9 mouse cellular contexts compared by ENCODE assay signal in the genomic region with DNA sequence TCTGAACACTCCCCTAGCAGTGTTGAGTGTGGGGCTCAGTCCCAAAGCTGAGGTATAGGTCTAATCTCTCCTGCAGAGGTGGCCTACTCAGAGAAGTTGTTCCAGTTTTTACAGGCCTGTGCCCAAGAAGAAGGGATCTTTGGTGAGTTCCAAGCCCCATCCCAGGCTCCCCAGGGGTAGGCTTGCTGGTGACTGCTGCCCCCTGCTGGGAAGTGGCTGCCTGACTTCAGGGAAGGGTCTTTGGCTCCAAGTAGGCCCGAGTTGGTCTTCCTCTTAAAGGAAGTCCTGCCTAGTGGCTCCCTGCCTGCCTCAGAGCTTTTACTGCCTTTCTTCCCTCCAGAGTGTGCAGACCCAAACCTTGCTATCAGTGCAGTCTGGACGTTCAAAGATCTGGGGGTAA. TPM values are rescaled to one million over a fixed set of nuclear protein-coding genes. Genes with fewer than 3 reads are reported as not detected.
A peak's percentile ranks its signal among the peaks of the same experiment; 100 is the strongest.
DNase-seq lines count a peak whose midpoint lies in the region; ATAC-seq and TF ChIP-seq lines count a peak whose summit lies in the region.
"Had no signal": no experiment of that assay in that cellular context is flagged by ENCODE, and none has a peak within 500 bp of the region (broad histone marks: within the 10 kb centered on the region; RNA-seq: fewer than 3 reads in every experiment).

No protein-coding gene starts in this region.

- no peak overlapping the region for H3K27ac ChIP-seq in gastrocnemius, adult 2 months
- H3K27ac ChIP-seq in neural tube, embryonic 15.5 days (replicated peaks), result no peak overlapping the region
- H3K27ac ChIP-seq in liver, embryonic 14.5 days, result no peak overlapping the region; the same call in 1 of the 2 replicates
- H3K27ac ChIP-seq: heart, embryonic 13.5 days had no signal

- no peak for TF ChIP-seq EP300 in liver, embryonic 14.5 days (IDR thresholded peaks at IDR 0.05; ENCODE audit: low read depth)

- DNase-seq in gastrocnemius, adult 2 months, result peak; percentile 28
- DNase-seq in gastrocnemius, adult 8-10 months (ENCODE audit: low spot score in 2 of 2), result no peak
- peak; percentile 43 for DNase-seq in neural tube, embryonic 10.5 days (ENCODE audit: extremely low spot score, low spot score)
- DNase-seq in c-Kit-positive CD71-positive TER-119-positive erythroid progenitor cells, embryonic 14.5 days (ENCODE audit: low spot score), result peak; percentile 45
- DNase-seq in liver, embryonic 14.5 days (ENCODE audit: low read depth in 3 of 3, low spot score in 3 of 3), result no peak
- DNase-seq in frontal cortex, postnatal 14 days (ENCODE audit: low spot score in 2 of 2), result no peak
- DNase-seq in yolk sac, embryonic 10.5 days (ENCODE audit: low spot score), result no peak

- intact Hi-C loops in gastrocnemius, adult 2 months (cut with DNase I), result no loop called here

- no peak for ATAC-seq in neural tube, embryonic 15.5 days (ENCODE audit: low FRiP score)
- peak; percentile 49 for ATAC-seq in liver, embryonic 14.5 days (ENCODE audit: insufficient read depth)

- no peak overlapping the region for H3K4me3 ChIP-seq in gastrocnemius, adult 2 months
- no peak overlapping the region for H3K4me3 ChIP-seq in neural tube, embryonic 15.5 days (replicated peaks)
- no peak overlapping the region for H3K4me3 ChIP-seq in liver, embryonic 14.5 days (ENCODE audit: insufficient read depth in 1 of 2, low read depth in 2 of 2, low read length in 2 of 2)
- H3K4me3 ChIP-seq: heart, embryonic 13.5 days had no signal

- no peaks in the 10 kb centered on the region for H3K9me3 ChIP-seq in neural tube, embryonic 15.5 days (replicated peaks)
- no peaks in the 10 kb centered on the region for H3K9me3 ChIP-seq in liver, embryonic 14.5 days (ENCODE audit: control insufficient read depth, low read length)
- H3K9me3 ChIP-seq: heart, embryonic 13.5 days had no signal

- WGBS in neural tube, embryonic 15.5 days, result 52% methylated on average over 2 of the region's 2 CpGs
- 8% methylated on average over 2 of the region's 2 CpGs for WGBS in liver, embryonic 14.5 days (ENCODE audit: insufficient replicate concordance)

- H3K4me1 ChIP-seq in neural tube, embryonic 15.5 days, result no peaks in the 10 kb centered on the region
- H3K4me1 ChIP-seq in liver, embryonic 14.5 days (replicated peaks; ENCODE audit: control insufficient read depth in 2 of 2, insufficient read depth in 2 of 2, low read length in 1 of 2), result peaks cover 8 to 14% of the 10 kb centered on the region in 2 experiments
- H3K4me1 ChIP-seq: heart, embryonic 13.5 days had no signal

- no peaks in the 10 kb centered on the region for H3K27me3 ChIP-seq in neural tube, embryonic 15.5 days (replicated peaks)
- no peaks in the 10 kb centered on the region for H3K27me3 ChIP-seq in liver, embryonic 14.5 days (ENCODE audit: control insufficient read depth, insufficient read depth, low read length)

- H3K9ac ChIP-seq in neural tube, embryonic 15.5 days (replicated peaks), result no peak overlapping the region
- H3K9ac ChIP-seq in liver, embryonic 14.5 days (replicated peaks), result no peak overlapping the region; the same call in 1 of the 2 replicates
- H3K9ac ChIP-seq: heart, embryonic 13.5 days had no signal

- TF ChIP-seq CTCF in gastrocnemius, adult 2 months (IDR thresholded peaks at IDR 0.05), result peak; percentile 63
- peak; percentile 95 for TF ChIP-seq CTCF in liver, embryonic 14.5 days (IDR thresholded peaks at IDR 0.05; ENCODE audit: low read depth)

- H3K4me2 ChIP-seq in neural tube, embryonic 15.5 days, result no peak overlapping the region
- no peak overlapping the region for H3K4me2 ChIP-seq in liver, embryonic 14.5 days (ENCODE audit: low read depth)
- H3K4me2 ChIP-seq: heart, embryonic 13.5 days had no signal

- peaks cover 40% of the 10 kb centered on the region for H3K36me3 ChIP-seq in neural tube, embryonic 15.5 days
- H3K36me3 ChIP-seq in liver, embryonic 14.5 days (replicated peaks; ENCODE audit: control insufficient read depth, insufficient read depth, low read depth), result no peaks in the 10 kb centered on the region; the same call in 1 of the 2 replicates

RNA-seq across cellular contexts. Expression of gene Fahd2a, which starts 9.2 kb away (rescaled TPM):
- total RNA-seq in gastrocnemius, adult 2 months (2021), result 10 to 100 TPM; 18.8 to 26.9 TPM
- 10 to 100 TPM; 17.6 to 24.4 (median 20.8) TPM for total RNA-seq in gastrocnemius, adult 8-10 months (2022)
- polyA plus RNA-seq in neural tube, embryonic 15.5 days (2015; fragmentation: Nextera tagmentation; extraction: Ambion mirVana), result 31.2 and 36.4 TPM in 2 replicates
- 6.8 and 7.9 TPM in 2 replicates for polyA plus RNA-seq in liver, embryonic 14.5 days (2012; rRNA removed)
- polyA plus RNA-seq in liver, embryonic 14.5 days (2014; fragmentation: Nextera tagmentation; extraction: Ambion mirVana), result 15.1 and 20.0 TPM in 2 replicates

RNA-seq across cellular contexts. Expression of gene Gpat2, which starts 10.1 kb away (rescaled TPM):
- total RNA-seq in gastrocnemius, adult 2 months (2021), result not detected
- not detected for total RNA-seq in gastrocnemius, adult 8-10 months (2022)
- polyA plus RNA-seq in neural tube, embryonic 15.5 days (2015; fragmentation: Nextera tagmentation; extraction: Ambion mirVana), result 0.05 and 0.32 TPM in 2 replicates
- 0.26 and 0.45 TPM in 2 replicates for polyA plus RNA-seq in liver, embryonic 14.5 days (2012; rRNA removed)
- polyA plus RNA-seq in liver, embryonic 14.5 days (2014; fragmentation: Nextera tagmentation; extraction: Ambion mirVana), result 0.32 and 0.33 TPM in 2 replicates

Comparison
In these comparisons a context has a peak if more than half of its experiments do, and no peak if none do; other contexts are left out.
1. DNase-seq: peak in gastrocnemius, adult 2 months (single experiment), neural tube, embryonic 10.5 days (single experiment) and c-Kit-positive CD71-positive TER-119-positive erythroid progenitor cells, embryonic 14.5 days (single experiment); none in gastrocnemius, adult 8-10 months (0 of 2), liver, embryonic 14.5 days (0 of 3), frontal cortex, postnatal 14 days (0 of 2) and yolk sac, embryonic 10.5 days (single experiment).